Mouse (Mus musculus) forebrain, embryonic 14.5 days (tissue): ENCODE measurements around the gene Hoxb5. TPM values are rescaled to one million over a fixed set of nuclear protein-coding genes. Genes with fewer than 3 reads are reported as not detected.
A peak's percentile ranks its signal among the peaks of the same experiment; 100 is the strongest.

ENCODE experiments used
- ATAC-seq: fragments of 200-750 bp; cut with Nextera tagmentation; 2 replicates; pipeline ENCODE4 v1.8.0; 2017; ENCODE audit warnings: mild to moderate bottlenecking, moderate library complexity
- DNase-seq: peaks from one replicate; pipeline ENCODE4 v3.0.0-alpha.2; 2015; ENCODE audit warnings: low spot score
- H3K27ac ChIP-seq: fragments of 300-500 bp; sonication (generic); 2 replicates; pipeline ENCODE4 v1.5.1; 2014; ENCODE audit warnings: low read depth, mild to moderate bottlenecking, control low read depth, low read length, moderate library complexity
- H3K27me3 ChIP-seq: fragments of 300-500 bp; sonication (generic); replicated peaks from 2 replicates; pipeline ENCODE4 v1.6.1; 2014; ENCODE audit warnings: low read length, control low read depth, mixed read lengths; ENCODE audit not compliant: control insufficient read depth, insufficient read depth
- H3K36me3 ChIP-seq: fragments of 300-500 bp; sonication (generic); 2 replicates; pipeline ENCODE4 v1.6.1; 2014; ENCODE audit warnings: low read length, control low read depth; ENCODE audit not compliant: control insufficient read depth, insufficient read depth
- H3K4me1 ChIP-seq: fragments of 300-500 bp; sonication (generic); 2 replicates; pipeline ENCODE4 v1.6.1; 2014; ENCODE audit warnings: antibody characterized with exemption, low read length, control low read depth; ENCODE audit not compliant: control insufficient read depth, insufficient read depth
- H3K4me2 ChIP-seq: fragments of 300-500 bp; sonication (generic); 2 replicates; pipeline ENCODE4 v1.6.1; 2014; ENCODE audit warnings: mild to moderate bottlenecking, control low read depth, low read length
- H3K4me3 ChIP-seq: fragments of 300-500 bp; sonication (generic); 2 replicates; pipeline ENCODE4 v1.5.1; 2014; ENCODE audit warnings: low read depth, low read length, control low read depth
- H3K9ac ChIP-seq: fragments of 300-500 bp; sonication (generic); 2 replicates; pipeline ENCODE4 v1.6.1; 2014; ENCODE audit warnings: mild to moderate bottlenecking, low read length, control low read depth, moderate library complexity
- H3K9me3 ChIP-seq: fragments of 300-500 bp; sonication (generic); replicated peaks from 2 replicates; pipeline ENCODE4 v1.6.1; 2016; ENCODE audit warnings: low read length, control low read depth, mixed read lengths; ENCODE audit not compliant: control insufficient read depth
- WGBS: fragments of 180-500 bp; shearing (Covaris S2); extraction: QIAGEN DNeasy Blood & Tissue Kit; methylation state at CpG from one replicate; pipeline ENCODE4 v1.1.7; 2014; 5-methylcytosine and 5-hydroxymethylcytosine counted together
- polyA plus RNA-seq: library from polyadenylated mRNA; unstranded; fragments of >200 nt; fragmentation: Nextera tagmentation; extraction: Ambion mirVana; gene quantifications from 2 replicates; pipeline ENCODE4 v1.2.1, GENCODE M21; 2014

Hoxb5 gene
- polyA plus RNA-seq, 1 experiment from 2014 or later: not detected

DNA sequence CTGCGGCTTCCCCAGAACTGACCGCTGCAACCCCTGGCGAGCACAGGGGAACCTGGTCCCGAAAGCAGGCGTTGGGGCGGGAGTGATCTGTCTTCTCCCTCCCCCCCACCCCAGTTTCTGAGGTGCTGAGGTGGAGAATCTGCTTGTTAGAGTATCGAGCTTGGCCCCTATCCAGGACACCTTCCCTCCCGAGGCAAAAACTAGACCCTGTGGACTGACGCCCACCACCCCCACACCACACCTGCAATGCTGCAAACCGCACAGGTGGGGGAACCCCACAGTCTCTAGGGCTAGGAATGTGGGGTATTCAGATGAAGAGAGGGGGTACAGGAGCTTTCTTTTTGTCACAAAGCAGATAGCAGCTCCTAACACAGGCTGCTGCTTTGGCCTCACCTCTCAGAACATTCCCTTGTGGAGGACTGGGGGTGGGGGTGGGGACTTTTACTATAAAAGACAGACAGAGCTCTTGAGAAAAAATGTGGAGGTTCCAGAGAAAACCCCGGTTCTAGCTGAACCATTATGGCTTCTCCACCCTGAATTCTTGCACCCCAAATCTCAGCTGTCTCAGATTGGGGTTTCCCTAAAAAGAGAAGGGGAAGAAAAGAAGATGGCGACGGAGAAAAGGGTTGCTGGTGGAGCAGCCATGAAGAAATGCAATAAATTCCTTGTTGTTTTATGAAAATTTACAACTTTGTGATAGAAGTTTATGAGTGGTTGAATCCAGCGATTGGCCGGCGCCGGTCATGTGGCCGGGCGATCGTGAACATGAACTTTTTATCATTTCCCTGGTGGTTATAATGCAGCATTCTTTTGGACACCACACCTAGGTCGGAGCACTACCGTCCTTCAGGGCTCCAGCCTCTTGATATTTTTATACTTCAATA lies 11.2 kb upstream of the Hoxb5 start, which contains the start of gene Hoxb6:
TSS of gene Hoxb6 (plus strand) at position 796 of the 884 bp plus-strand sequence.
- DNase-seq (no peak), ATAC-seq (no peak)
- under 1% methylated on average over 22 of the region's 22 CpGs for WGBS
- Histone ChIP-seq H3K9me3 (no peaks in the 10 kb centered on the region), H3K4me1 (no peaks in the 10 kb centered on the region), H3K4me3 (no peak within 1 kb of the TSS), H3K36me3 (no peaks in the 10 kb centered on the region), H3K9ac (no peak within 1 kb of the TSS), H3K27me3 (peaks cover 99% of the 10 kb centered on the region), H3K27ac (no peak within 1 kb of the TSS), H3K4me2 (no peak within 1 kb of the TSS)

DNA sequence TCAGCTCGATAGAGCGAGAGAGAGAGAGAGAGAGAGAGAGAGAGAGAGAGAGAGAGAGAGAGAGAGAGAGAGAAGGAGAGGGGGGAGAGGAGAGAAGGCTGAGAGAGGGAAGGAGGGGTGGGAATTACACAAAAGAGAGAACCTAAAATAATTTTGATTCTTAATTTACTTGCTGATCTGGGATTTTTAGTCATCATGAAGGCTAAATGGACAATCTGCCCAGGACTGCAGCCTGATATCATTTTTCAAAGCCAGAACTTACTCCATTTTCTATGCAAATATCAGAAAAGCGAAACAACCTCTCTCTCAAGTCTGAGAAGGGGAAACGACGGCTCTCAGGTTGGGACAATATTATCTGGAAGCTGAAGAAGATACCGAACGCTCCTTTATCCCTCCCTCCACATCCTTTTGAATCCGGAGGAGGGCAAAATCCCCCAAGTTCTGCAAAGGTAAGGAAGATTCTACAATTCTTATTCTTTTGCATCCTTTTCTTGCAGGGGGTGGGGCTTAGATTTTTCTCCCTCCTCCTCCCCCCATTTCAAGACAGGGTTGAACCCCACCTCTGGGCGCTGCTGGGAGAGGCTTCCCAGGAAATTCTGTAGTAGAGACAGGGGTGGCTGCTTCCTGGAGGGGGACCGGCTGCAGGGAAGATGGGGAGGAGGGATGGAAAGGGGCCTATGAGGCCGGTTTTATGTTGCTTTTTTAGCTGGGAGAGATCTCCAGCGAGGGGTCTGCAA lies 10.4 kb upstream of the Hoxb5 start:
- no peak overlapping the region for H3K4me3 ChIP-seq
- WGBS: under 1% methylated on average over 12 of the region's 12 CpGs
- no peak overlapping the region for H3K9ac ChIP-seq
- no peak overlapping the region for H3K4me2 ChIP-seq
- no peaks in the 10 kb centered on the region for H3K36me3 ChIP-seq
- ATAC-seq (no peak), DNase-seq (no peak)
- peaks cover 99% of the 10 kb centered on the region for H3K27me3 ChIP-seq
- no peaks in the 10 kb centered on the region for H3K9me3 ChIP-seq
- H3K27ac ChIP-seq: no peak overlapping the region
- H3K4me1 ChIP-seq: no peaks in the 10 kb centered on the region

DNA sequence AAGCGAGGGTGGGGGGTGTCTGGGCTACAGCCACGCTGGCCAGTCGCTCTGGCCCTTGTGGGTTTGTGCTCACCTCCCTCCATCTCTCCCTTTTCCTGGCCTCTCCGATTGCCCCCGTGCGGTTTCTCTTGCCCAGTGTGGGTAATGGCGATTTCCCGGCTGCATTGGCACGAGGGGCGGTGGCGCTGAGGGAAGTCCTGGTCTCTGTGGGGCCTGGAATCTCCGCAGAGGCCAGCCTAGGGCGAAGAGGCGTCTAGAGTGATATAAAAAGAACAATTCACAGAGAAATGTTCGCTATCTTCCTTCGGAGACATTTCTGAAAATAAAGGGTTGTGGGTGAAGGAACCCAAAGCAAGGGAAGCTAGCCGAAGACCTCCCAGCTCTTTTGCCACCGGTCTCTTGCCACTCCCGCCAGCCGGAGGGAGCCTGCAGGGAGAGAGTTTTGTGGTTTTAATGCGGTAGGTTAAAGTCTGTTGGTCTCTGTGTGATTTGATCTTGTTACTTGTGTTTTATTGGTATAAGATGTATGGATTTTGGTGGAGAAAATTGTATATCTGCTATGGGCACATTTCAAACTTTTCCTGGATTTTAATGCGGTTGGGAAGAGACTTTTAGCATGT lies 9.7 kb upstream of the Hoxb5 start:
- Histone ChIP-seq H3K4me2 (no peak overlapping the region), H3K36me3 (no peaks in the 10 kb centered on the region), H3K4me1 (no peaks in the 10 kb centered on the region), H3K9ac (no peak overlapping the region), H3K9me3 (no peaks in the 10 kb centered on the region), H3K27ac (no peak overlapping the region), H3K27me3 (peaks cover 99% of the 10 kb centered on the region), H3K4me3 (no peak overlapping the region)
- WGBS: under 1% methylated on average over 22 of the region's 22 CpGs
- DNase-seq (no peak), ATAC-seq (no peak)

DNA sequence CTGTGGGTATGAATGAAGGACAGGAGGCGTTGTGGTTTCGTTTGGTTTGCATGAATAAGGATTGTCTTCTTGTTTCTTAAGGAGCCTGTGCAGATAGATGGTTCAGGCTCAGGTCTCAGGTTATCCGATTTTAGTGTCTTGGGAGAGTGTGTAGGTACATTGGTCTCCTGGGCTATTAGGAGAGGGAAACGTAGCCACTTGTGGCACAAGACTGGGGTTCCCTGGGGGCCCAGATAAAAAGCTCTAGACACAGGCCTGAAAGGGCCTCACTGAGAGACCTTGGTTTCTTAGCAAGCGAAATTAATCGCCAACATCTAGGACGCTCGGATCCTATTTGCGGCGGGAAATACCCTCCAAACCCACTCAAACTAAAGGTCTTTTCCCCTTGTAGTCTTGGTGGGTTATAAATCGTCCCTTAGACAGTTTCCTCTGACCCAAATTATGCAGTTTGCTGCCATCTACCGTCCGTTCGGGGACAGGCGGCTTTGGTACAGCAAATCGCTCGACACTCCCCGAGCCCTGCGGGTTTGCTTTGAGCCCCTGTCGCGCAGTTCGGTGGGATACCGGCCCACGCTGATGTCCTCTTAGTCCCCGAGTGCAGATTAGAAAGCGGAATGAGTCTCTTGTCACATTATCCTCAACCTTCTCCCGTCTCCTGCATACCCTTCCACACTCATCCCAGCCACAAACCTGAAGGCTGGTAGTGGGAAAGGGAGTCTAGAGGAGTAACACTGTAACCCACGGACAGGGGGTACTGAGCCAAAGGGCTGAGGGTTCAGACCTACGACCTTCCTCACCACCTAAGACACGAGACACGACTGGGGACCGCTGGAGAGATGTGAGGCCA lies 8.7 kb upstream of the Hoxb5 start:
- WGBS: under 1% methylated on average over 32 of the region's 32 CpGs
- no peak overlapping the region for H3K4me3 ChIP-seq
- H3K36me3 ChIP-seq: no peaks in the 10 kb centered on the region
- ATAC-seq (no peak), DNase-seq (peak; percentile 84)
- no peak overlapping the region for H3K4me2 ChIP-seq
- H3K4me1 ChIP-seq: no peaks in the 10 kb centered on the region
- peaks cover 99% of the 10 kb centered on the region for H3K27me3 ChIP-seq
- no peak overlapping the region for H3K27ac ChIP-seq
- H3K9me3 ChIP-seq: no peaks in the 10 kb centered on the region
- H3K9ac ChIP-seq: no peak overlapping the region

DNA sequence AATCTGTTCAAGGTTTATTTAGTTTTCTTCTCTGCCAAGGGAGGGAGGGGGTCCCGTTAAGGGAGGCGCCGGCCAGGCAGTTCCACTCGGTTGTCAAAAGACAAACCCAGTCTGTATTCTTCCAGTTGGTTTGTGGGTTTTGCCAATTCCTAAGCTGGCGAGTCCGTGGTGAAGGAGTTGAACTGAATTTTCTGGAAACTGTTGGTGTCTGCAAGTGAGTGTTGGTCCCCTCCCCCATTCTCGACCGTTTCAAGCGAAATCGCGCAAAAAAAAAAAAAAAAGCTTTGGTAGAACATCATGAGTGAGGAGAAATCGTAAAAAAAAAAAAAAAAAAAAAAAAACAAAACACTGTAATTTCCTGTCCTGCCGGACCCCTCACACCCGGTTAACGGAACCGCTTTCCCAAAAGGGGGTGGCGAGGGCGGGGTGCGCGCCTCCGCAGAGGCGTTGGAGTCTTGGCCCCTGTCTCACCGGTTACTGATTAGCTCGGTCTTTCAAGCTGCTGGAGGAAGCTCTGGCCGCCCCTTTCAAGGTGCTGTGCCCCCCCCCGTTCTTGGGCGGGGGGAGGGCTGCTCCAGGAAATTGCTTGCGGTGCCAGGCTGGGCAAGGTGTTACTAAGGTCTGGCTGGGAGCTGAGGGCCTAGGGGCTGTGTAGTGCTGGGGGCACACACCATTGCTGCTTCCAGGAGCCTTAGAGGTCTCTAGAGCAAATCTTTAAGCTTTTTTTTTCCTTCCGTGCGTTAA lies 7.9 kb upstream of the Hoxb5 start:
- no peak overlapping the region for H3K27ac ChIP-seq
- H3K9me3 ChIP-seq: no peaks in the 10 kb centered on the region
- H3K36me3 ChIP-seq: no peaks in the 10 kb centered on the region
- no peak overlapping the region for H3K9ac ChIP-seq
- WGBS: under 1% methylated on average over 30 of the region's 30 CpGs
- peaks cover 99% of the 10 kb centered on the region for H3K27me3 ChIP-seq
- DNase-seq (no peak), ATAC-seq (no peak)
- no peak overlapping the region for H3K4me2 ChIP-seq
- H3K4me1 ChIP-seq: no peaks in the 10 kb centered on the region
- H3K4me3 ChIP-seq: no peak overlapping the region

DNA sequence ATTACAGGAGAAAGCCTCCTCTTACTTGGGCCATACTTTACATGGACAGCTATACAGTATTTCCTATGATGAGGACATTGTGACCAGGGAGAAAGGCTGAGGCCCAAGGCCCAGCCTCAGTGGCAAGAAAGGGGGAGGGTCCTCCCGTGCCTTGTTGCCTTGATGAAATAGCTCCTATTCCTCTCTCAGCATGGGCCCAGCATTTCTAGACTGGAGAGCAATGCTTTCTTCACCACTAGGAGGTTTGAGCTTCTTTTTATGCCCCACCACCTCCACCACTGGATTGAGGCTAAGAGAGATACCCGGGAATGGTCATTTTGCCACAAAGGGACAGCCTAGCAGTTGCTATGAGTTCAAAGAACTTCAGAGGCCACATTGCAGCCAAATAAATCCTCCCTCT lies 6.1 kb upstream of the Hoxb5 start:
- WGBS: 0% methylated on average over 2 of the region's 2 CpGs
- no peak overlapping the region for H3K4me2 ChIP-seq
- no peak for DNase-seq
- no peak for ATAC-seq
- H3K36me3 ChIP-seq: no peaks in the 10 kb centered on the region
- H3K27me3 ChIP-seq: peaks cover 99% of the 10 kb centered on the region
- H3K4me3 ChIP-seq: no peak overlapping the region
- H3K4me1 ChIP-seq: no peaks in the 10 kb centered on the region
- no peaks in the 10 kb centered on the region for H3K9me3 ChIP-seq
- H3K27ac ChIP-seq: no peak overlapping the region
- H3K9ac ChIP-seq: no peak overlapping the region

DNA sequence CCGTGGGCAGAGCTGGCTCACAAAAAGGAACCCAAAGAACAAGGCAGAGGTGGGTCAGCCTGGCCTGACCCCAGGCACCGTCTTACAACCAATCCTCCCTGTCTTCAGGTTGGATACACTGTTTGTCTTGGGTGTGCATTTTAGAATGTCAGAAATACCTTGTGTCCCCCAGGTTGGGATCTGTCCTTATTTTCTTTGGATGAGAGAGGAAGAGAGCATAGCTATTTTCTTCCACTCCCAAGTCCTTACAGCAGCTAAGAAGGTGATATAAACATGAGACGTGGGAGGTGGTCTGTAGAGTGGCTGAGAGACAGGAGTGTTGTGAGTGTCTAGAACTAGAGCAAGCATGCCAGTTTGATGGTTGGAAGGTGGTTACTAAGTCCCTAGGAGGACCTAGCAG lies 5.7 kb upstream of the Hoxb5 start:
- no peak for ATAC-seq
- H3K27ac ChIP-seq: no peak overlapping the region
- H3K9ac ChIP-seq: no peak overlapping the region
- H3K9me3 ChIP-seq: no peaks in the 10 kb centered on the region
- no peaks in the 10 kb centered on the region for H3K4me1 ChIP-seq
- no peaks in the 10 kb centered on the region for H3K36me3 ChIP-seq
- peaks cover 99% of the 10 kb centered on the region for H3K27me3 ChIP-seq
- H3K4me3 ChIP-seq: no peak overlapping the region
- no peak overlapping the region for H3K4me2 ChIP-seq
- 1% methylated on average over 3 of the region's 3 CpGs for WGBS
- DNase-seq: no peak
